Mouse (Mus musculus) cerebellum, postnatal 36 days (tissue): Measurements from ENCODE around the gene Onecut1.

Source experiments
- DNase-seq, 2 experiments: peaks; one replicate each; pipeline ENCODE4 v3.0.0; 2021 to 2022; ENCODE audit warnings: mixed read lengths in 2 of 2

The Onecut1 gene

GRCm38 (mm10) chr9:74862096-74862780 is 517 bp downstream of the Onecut1 start:
- no peak for DNase-seq

- DNase-seq, result no peak
Measured at GRCm38 (mm10) chr9:74862783-74863654, 1.3 kb downstream of the Onecut1 start.

- no peak for DNase-seq
Measured at GRCm38 (mm10) chr9:74863655-74864443, 2.1 kb downstream of the Onecut1 start.

GRCm38 (mm10) chr9:74864471-74864870 is 2.8 kb downstream of the Onecut1 start:
- DNase-seq, result no peak

- DNase-seq, result no peak
Measured at GRCm38 (mm10) chr9:74866596-74867313, 5.0 kb downstream of the Onecut1 start.

- DNase-seq, result peak; percentile 50 to 54
Measured at GRCm38 (mm10) chr9:74867641-74868205, 6.0 kb downstream of the Onecut1 start.

GRCm38 (mm10) chr9:74868336-74868950 is 6.7 kb downstream of the Onecut1 start:
- DNase-seq, result no peak

GRCm38 (mm10) chr9:74870960-74871688 is 9.4 kb downstream of the Onecut1 start:
- peak; percentile 60 to 64 for DNase-seq

DNA sequence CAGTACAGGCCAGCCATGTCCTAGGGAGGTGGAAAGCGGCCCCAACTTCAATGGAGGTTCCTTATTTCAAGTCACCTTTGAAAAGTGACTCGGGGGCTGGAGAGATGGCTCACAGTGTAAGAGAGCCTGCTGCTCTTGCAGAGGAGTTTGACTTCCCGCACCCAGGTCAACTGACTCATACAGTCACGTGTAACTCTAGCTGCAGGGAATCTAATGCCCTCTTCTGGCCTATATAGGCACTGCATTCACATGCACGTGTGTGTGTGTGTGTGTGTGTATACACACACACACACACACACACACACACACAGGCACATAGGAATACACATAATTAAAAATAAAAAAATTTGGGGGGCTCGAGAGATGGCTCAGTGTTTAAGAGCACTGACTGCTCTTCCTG is 14.6 kb downstream of the Onecut1 start:
- DNase-seq, result no peak

GRCm38 (mm10) chr9:74877709-74878108 is 16.0 kb downstream of the Onecut1 start:
- DNase-seq, result no peak

GRCm38 (mm10) chr9:74887866-74888265 is 26.1 kb downstream of the Onecut1 start:
- DNase-seq, result no peak

DNA sequence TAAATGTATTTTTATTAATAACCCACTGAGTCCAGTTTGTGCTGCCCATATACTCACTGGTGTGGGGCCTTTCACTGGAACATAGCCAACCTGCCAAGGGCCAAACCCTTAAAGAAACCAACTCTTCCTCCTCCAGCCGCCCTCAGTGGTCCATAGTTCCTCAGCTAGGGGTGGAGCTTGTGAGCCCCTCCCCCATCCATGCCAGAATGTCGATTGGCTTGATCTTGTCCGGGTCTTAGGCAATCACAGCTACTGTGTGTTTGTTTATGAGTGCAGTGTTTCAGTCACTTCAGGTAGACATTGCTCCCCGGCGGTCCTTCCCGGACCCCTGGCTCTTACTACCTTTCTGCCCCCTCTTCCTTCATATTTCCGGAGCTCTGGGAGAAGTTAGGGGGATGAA is 35.0 kb downstream of the Onecut1 start:
- DNase-seq, result no peak

DNA sequence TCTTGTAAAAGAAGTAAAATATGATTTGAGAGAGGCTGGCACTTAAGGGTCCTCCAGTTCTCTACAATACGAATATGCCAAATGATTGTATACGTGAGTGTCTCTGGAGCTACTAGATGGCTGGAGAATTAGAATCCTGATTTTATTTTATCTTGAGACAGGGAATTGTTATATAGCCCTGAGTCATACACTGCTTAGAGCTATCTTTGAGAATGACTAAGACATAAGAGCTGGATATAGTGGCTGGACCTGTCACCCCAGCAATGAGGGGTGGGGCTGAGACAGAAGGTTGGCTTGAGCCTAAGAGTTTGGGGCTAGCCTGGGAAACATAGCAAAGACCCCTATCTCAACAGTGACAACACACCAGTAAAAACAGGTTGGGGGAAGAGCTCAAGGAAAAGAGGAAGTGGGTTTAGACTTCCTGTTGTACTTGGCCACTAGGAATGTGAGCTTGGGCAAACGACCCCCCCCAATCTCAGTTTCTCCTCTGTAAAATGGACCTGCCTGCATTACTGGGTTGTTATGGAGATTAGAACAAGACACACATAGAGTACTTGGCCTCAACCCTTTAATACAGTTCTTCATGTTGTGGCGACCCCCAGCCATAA is 35.8 kb downstream of the Onecut1 start:
- DNase-seq, result no peak

DNA sequence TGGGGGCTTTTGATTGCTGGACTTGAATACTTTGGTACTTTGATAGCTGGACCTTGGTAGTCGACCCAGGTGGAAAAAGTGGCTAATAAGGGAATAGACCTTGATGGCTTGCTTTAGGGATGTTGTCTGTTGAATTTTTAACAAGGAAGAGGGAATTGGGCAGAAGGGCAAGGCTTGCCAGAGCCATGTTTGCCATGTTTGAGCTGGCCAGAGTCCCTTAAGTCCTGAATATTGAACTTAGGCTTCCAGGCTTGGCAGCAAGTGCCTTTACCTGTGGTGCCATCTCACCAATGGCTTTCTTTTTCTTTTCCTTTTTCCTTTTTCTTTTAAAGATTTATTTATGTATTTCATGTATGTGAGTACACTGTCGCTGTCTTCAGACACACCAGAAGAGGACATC is 38.4 kb downstream of the Onecut1 start:
- no peak for DNase-seq

- DNase-seq, result peak; percentile 48 to 78
Measured at GRCm38 (mm10) chr9:74904866-74905508, 43.3 kb downstream of the Onecut1 start.

- DNase-seq, result no peak
Measured at GRCm38 (mm10) chr9:74906951-74907350, 45.2 kb downstream of the Onecut1 start.

GRCm38 (mm10) chr9:74909245-74909644 is 47.5 kb downstream of the Onecut1 start:
- DNase-seq, result peak; percentile 13 to 30

GRCm38 (mm10) chr9:74910226-74910759 is 48.6 kb downstream of the Onecut1 start:
- DNase-seq, result no peak

DNA sequence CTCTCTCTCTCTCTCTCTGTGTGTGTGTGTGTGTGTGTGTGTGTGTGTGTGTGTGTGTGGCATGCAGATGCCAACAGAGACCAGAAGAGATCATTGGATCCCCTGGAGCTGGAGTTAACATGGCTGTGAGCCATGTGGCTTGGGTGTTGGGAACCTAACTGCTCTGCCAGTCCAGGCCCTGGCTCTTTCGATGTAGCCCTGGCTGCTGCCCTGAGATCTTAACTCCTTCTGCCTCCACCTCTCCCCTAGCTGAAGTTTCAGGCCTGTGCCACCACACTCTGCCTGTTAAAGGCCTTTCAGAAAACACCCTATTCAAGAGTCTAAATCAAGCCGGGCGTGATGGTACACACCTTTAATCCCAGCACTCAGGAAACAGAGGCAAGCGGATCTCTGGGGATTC is 49.7 kb downstream of the Onecut1 start:
- no peak for DNase-seq

- no peak for DNase-seq
Measured at GRCm38 (mm10) chr9:74911919-74912318, 50.2 kb downstream of the Onecut1 start.
